Mouse (Mus musculus): ENCODE data around the gene Slc34a2. TPM values are rescaled to one million over a fixed set of nuclear protein-coding genes. Genes with fewer than 3 reads are reported as not detected.
A peak's percentile ranks its signal among the peaks of the same experiment; 100 is the strongest.

Gene Slc34a2
- polyA plus RNA-seq, 1 experiment from 2014 or later, result 0.21 TPM

DNA sequence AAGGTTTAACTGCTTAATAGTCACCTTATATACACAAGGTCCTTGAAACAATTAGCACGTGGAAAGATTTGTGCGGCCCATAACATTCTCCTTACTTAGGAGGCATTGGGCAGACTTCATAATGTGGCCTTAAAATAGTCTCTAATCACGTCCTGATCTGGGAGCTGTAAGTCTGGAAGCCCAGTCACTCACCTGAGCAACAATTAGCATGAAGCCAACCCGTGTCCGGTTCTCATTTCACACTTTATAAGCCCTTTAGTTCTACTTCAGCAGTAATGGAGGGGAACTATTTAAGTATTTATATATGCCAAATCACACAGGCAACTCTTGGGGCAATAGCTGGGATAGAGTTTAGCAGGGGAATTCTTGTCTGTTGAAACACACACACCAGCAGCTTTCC is 21.3 kb upstream of the Slc34a2 start:
- H3K4me2 ChIP-seq (ENCODE audit: low read depth, low read length), result no peak overlapping the region
- no peak overlapping the region for H3K27ac ChIP-seq (ENCODE audit: low read length)
- no peak overlapping the region for H3K9ac ChIP-seq (ENCODE audit: low read depth, low read length)
- no peaks in the 10 kb centered on the region for H3K27me3 ChIP-seq (ENCODE audit: control insufficient read depth, insufficient read depth, low read depth, low read length)
- ATAC-seq (ENCODE audit: low read depth), result no peak
- no peaks in the 10 kb centered on the region for H3K4me1 ChIP-seq (ENCODE audit: control insufficient read depth, low read depth, low read length)
- H3K36me3 ChIP-seq (ENCODE audit: control insufficient read depth, insufficient read depth), result no peaks in the 10 kb centered on the region
- H3K4me3 ChIP-seq (ENCODE audit: low read depth, low read length), result no peak overlapping the region
- no peaks in the 10 kb centered on the region for H3K9me3 ChIP-seq (replicated peaks; ENCODE audit: control insufficient read depth, low read length)
- 67% methylated on average over 5 of the region's 5 CpGs for WGBS (ENCODE audit: insufficient replicate concordance)

DNA sequence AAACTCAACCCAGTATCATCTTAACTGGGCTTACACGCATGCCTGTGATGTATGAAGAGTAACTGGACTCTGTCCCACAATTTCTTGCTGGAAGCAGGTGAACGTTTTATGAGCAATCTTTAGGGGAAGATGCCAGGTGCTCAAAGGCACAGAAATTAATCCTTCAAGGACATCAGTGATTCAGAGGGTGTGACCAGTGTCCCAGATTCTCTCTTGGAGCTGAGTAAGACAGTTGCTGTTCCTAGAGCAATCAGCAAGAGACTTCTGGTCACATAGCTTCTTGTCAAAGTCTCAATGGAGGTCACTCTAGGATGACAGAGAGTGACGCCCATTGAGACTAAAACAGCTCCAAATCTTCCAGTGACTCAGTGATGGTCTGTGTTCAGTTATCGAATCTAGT is 19.6 kb upstream of the Slc34a2 start:
- Histone ChIP-seq H3K27me3 (ENCODE audit: control insufficient read depth, insufficient read depth, low read depth, low read length) (no peaks in the 10 kb centered on the region), H3K4me2 (ENCODE audit: low read depth, low read length) (no peak overlapping the region), H3K36me3 (ENCODE audit: control insufficient read depth, insufficient read depth) (no peaks in the 10 kb centered on the region), H3K4me1 (ENCODE audit: control insufficient read depth, low read depth, low read length) (no peaks in the 10 kb centered on the region), H3K4me3 (ENCODE audit: low read depth, low read length) (no peak overlapping the region), H3K9me3 (replicated peaks; ENCODE audit: control insufficient read depth, low read length) (no peaks in the 10 kb centered on the region), H3K27ac (ENCODE audit: low read length) (no peak overlapping the region), H3K9ac (ENCODE audit: low read depth, low read length) (no peak overlapping the region)
- ATAC-seq (ENCODE audit: low read depth), result no peak
- 50% methylated on average over 4 of the region's 4 CpGs for WGBS (ENCODE audit: insufficient replicate concordance)

DNA sequence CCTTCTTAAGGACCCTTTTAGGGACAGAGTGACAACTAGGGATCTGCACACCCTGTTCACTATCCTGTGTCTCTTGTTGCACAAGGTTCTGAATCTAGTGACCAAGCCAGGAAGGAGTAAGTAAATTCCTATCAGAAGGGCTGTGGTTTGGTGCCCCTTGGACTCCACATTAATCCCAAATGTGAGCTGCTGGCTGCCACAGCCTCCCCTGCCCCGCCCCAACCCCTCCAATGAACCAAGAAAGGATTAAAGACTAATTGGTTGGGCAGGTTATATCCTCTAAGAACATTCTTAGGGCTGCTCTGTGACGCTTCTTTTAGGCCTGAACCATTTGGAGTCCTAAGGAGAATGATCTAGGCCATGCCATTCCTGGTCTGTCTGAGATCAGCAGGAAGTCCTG is 14.4 kb upstream of the Slc34a2 start:
- 47% methylated on average over 2 of the region's 2 CpGs for WGBS (ENCODE audit: insufficient replicate concordance)
- H3K27ac ChIP-seq (ENCODE audit: low read length), result no peak overlapping the region
- no peaks in the 10 kb centered on the region for H3K27me3 ChIP-seq (ENCODE audit: control insufficient read depth, insufficient read depth, low read depth, low read length)

GRCm38 (mm10) chr5:53023901-53024300 is 14.0 kb upstream of the Slc34a2 start:
- no peak for ATAC-seq (ENCODE audit: low read depth)
- WGBS (ENCODE audit: insufficient replicate concordance), result 67% methylated on average over 5 of the region's 5 CpGs
- H3K4me3 ChIP-seq (ENCODE audit: low read depth, low read length), result no peak overlapping the region
- H3K27ac ChIP-seq (ENCODE audit: low read length), result no peak overlapping the region
- H3K4me2 ChIP-seq (ENCODE audit: low read depth, low read length), result no peak overlapping the region
- no peak overlapping the region for H3K9ac ChIP-seq (ENCODE audit: low read depth, low read length)
- no peaks in the 10 kb centered on the region for H3K27me3 ChIP-seq (ENCODE audit: control insufficient read depth, insufficient read depth, low read depth, low read length)
- H3K36me3 ChIP-seq (ENCODE audit: control insufficient read depth, insufficient read depth), result no peaks in the 10 kb centered on the region
- H3K4me1 ChIP-seq (ENCODE audit: control insufficient read depth, low read depth, low read length), result no peaks in the 10 kb centered on the region
- H3K9me3 ChIP-seq (replicated peaks; ENCODE audit: control insufficient read depth, low read length), result no peaks in the 10 kb centered on the region

More for the DNA sequence above, 14.4 kb upstream of the Slc34a2 start:
- Histone ChIP-seq H3K4me1 (ENCODE audit: control insufficient read depth, low read depth, low read length) (no peaks in the 10 kb centered on the region), H3K4me2 (ENCODE audit: low read depth, low read length) (no peak overlapping the region), H3K4me3 (ENCODE audit: low read depth, low read length) (no peak overlapping the region), H3K9ac (ENCODE audit: low read depth, low read length) (no peak overlapping the region), H3K9me3 (replicated peaks; ENCODE audit: control insufficient read depth, low read length) (no peaks in the 10 kb centered on the region), H3K36me3 (ENCODE audit: control insufficient read depth, insufficient read depth) (no peaks in the 10 kb centered on the region)
- ATAC-seq (ENCODE audit: low read depth), result no peak

DNA sequence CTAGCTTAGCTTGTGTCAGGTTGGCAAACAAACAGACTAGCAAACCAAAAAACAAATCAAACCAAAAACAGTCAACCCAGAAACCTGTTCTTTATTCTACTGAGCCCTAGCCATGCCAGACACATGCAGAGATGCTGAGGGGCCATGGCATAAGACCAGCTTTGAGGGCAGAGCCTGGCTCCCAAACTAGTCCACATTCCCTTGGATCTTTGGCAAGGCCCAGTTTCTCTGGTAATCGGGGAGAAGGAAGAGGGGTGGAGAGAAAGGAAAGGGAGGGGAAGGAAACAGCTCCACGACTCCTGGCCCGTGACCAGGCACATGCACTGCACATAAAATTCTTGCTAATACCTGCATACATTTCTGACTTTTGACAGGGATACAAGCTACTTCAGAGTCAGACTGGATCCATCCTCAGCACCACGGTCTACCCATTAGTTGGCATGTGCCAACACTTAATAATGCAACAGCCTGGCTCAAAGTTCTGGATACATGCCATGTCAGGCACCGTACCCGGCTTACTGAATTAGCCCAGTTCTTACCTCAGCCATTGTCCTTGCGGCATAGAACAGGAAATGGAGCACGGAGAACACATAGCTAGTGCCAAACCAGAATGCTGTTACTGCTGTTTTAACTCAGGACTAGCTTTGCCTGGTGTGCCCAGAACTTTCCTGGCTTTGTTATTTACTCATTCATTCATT is 12.5 kb upstream of the Slc34a2 start:
- no peaks in the 10 kb centered on the region for H3K36me3 ChIP-seq (ENCODE audit: control insufficient read depth, insufficient read depth)
- no peaks in the 10 kb centered on the region for H3K4me1 ChIP-seq (ENCODE audit: control insufficient read depth, low read depth, low read length)
- whole genome bisulfite sequencing (ENCODE audit: insufficient replicate concordance), result 64% methylated on average over 8 of the region's 8 CpGs
- H3K4me2 ChIP-seq (ENCODE audit: low read depth, low read length), result no peak overlapping the region
- H3K9me3 ChIP-seq (replicated peaks; ENCODE audit: control insufficient read depth, low read length), result no peaks in the 10 kb centered on the region
- no peaks in the 10 kb centered on the region for H3K27me3 ChIP-seq (ENCODE audit: control insufficient read depth, insufficient read depth, low read depth, low read length)
- no peak overlapping the region for H3K4me3 ChIP-seq (ENCODE audit: low read depth, low read length)
- ATAC-seq (ENCODE audit: low read depth), result no peak
- H3K9ac ChIP-seq (ENCODE audit: low read depth, low read length), result no peak overlapping the region
- no peak overlapping the region for H3K27ac ChIP-seq (ENCODE audit: low read length)

DNA sequence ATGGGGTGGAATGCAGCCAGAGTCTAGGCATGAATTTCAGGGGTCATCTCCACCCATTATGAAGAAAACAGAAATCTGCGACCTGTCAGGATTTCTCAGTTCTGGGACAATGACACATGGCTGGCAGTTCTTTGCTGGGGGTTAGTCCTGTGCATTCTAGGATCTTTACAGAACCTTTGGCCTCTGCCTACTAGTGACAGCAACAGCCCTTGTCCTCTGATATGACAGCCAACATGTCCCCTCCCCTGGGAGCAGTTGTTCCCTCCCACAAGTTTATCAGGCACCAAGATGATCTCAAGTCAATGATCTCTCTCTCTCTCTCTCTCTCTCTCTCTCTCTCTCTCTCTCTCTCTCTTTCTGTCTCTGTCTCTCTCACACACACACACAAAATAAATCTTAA is 6.5 kb upstream of the Slc34a2 start:
- no peak overlapping the region for H3K27ac ChIP-seq (ENCODE audit: low read length)
- H3K4me2 ChIP-seq (ENCODE audit: low read depth, low read length), result no peak overlapping the region
- H3K36me3 ChIP-seq (ENCODE audit: control insufficient read depth, insufficient read depth), result no peaks in the 10 kb centered on the region
- H3K4me1 ChIP-seq (ENCODE audit: control insufficient read depth, low read depth, low read length), result no peaks in the 10 kb centered on the region
- no peaks in the 10 kb centered on the region for H3K27me3 ChIP-seq (ENCODE audit: control insufficient read depth, insufficient read depth, low read depth, low read length)
- WGBS (ENCODE audit: insufficient replicate concordance), result 52% methylated on average over 1 of the region's 1 CpGs
- no peak overlapping the region for H3K9ac ChIP-seq (ENCODE audit: low read depth, low read length)
- no peak overlapping the region for H3K4me3 ChIP-seq (ENCODE audit: low read depth, low read length)
- peak; percentile 83 for ATAC-seq (ENCODE audit: low read depth)
- no peaks in the 10 kb centered on the region for H3K9me3 ChIP-seq (replicated peaks; ENCODE audit: control insufficient read depth, low read length)

DNA sequence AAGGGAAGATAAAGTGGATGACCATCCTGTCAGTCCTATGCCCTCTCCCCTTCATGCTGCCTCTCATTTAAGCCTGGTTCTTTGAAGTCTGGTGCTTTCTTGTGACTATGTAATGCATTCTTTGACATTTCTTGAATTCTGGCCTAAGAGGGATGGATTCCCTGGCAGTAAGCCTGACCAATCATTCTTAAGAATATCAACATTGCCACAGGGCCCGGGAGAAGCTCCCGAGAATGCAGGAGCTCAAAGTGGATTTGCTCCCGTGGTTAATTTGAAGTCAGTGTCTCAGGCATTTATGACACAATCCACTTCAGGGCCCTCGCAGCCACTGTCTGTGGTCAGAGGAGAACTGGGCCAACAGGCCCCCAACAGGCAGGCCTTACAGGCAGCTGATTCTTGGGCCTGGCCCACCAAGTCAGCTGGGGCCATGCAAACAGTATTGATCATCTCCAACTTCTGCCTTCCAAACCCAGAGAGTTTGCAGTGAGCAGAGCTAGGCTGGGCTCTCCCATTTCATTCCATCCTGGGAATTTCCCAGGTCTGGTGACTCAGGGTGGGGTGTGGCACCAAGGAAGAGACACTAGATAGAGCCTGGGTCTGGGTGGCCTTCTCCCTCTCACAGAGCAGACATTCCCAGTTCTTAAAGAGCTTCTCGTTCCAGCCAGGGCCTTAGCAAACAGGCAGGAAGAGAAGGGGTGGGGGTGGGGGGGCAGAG is 4.3 kb downstream of the Slc34a2 start:
- Histone ChIP-seq H3K9ac (ENCODE audit: low read depth, low read length) (no peak overlapping the region), H3K36me3 (ENCODE audit: control insufficient read depth, insufficient read depth) (no peaks in the 10 kb centered on the region), H3K4me3 (ENCODE audit: low read depth, low read length) (no peak overlapping the region), H3K4me2 (ENCODE audit: low read depth, low read length) (no peak overlapping the region), H3K9me3 (replicated peaks; ENCODE audit: control insufficient read depth, low read length) (no peaks in the 10 kb centered on the region), H3K27me3 (ENCODE audit: control insufficient read depth, insufficient read depth, low read depth, low read length) (no peaks in the 10 kb centered on the region), H3K4me1 (ENCODE audit: control insufficient read depth, low read depth, low read length) (peaks cover 3% of the 10 kb centered on the region; the same call in 1 of the 2 replicates), H3K27ac (ENCODE audit: low read length) (no peak overlapping the region)
- 45% methylated on average over 5 of the region's 5 CpGs for WGBS (ENCODE audit: insufficient replicate concordance)
- no peak for ATAC-seq (ENCODE audit: low read depth)

GRCm38 (mm10) chr5:53042771-53043371 is 5.0 kb downstream of the Slc34a2 start:
- 57% methylated on average over 8 of the region's 8 CpGs for WGBS (ENCODE audit: insufficient replicate concordance)
- no peak overlapping the region for H3K27ac ChIP-seq (ENCODE audit: low read length)
- H3K4me3 ChIP-seq (ENCODE audit: low read depth, low read length), result no peak overlapping the region
- H3K4me1 ChIP-seq (ENCODE audit: control insufficient read depth, low read depth, low read length), result peaks cover 3% of the 10 kb centered on the region; the same call in 1 of the 2 replicates
- H3K27me3 ChIP-seq (ENCODE audit: control insufficient read depth, insufficient read depth, low read depth, low read length), result no peaks in the 10 kb centered on the region
- no peak overlapping the region for H3K4me2 ChIP-seq (ENCODE audit: low read depth, low read length)
- H3K36me3 ChIP-seq (ENCODE audit: control insufficient read depth, insufficient read depth), result no peaks in the 10 kb centered on the region
- H3K9ac ChIP-seq (ENCODE audit: low read depth, low read length), result no peak overlapping the region
- no peak for ATAC-seq (ENCODE audit: low read depth)
- H3K9me3 ChIP-seq (replicated peaks; ENCODE audit: control insufficient read depth, low read length), result no peaks in the 10 kb centered on the region

GRCm38 (mm10) chr5:53043716-53044115 is 5.8 kb downstream of the Slc34a2 start:
- no peaks in the 10 kb centered on the region for H3K9me3 ChIP-seq (replicated peaks; ENCODE audit: control insufficient read depth, low read length)
- no peak overlapping the region for H3K4me2 ChIP-seq (ENCODE audit: low read depth, low read length)
- H3K4me1 ChIP-seq (ENCODE audit: control insufficient read depth, low read depth, low read length), result peaks cover 3% of the 10 kb centered on the region; the same call in 1 of the 2 replicates
- H3K9ac ChIP-seq (ENCODE audit: low read depth, low read length), result no peak overlapping the region
- ATAC-seq (ENCODE audit: low read depth), result no peak
- peaks cover 3% of the 10 kb centered on the region for H3K27me3 ChIP-seq (ENCODE audit: control insufficient read depth, insufficient read depth, low read depth, low read length)
- no peak overlapping the region for H3K4me3 ChIP-seq (ENCODE audit: low read depth, low read length)
- H3K27ac ChIP-seq (ENCODE audit: low read length), result no peak overlapping the region
- WGBS (ENCODE audit: insufficient replicate concordance), result 20% methylated on average over 1 of the region's 1 CpGs
- no peaks in the 10 kb centered on the region for H3K36me3 ChIP-seq (ENCODE audit: control insufficient read depth, insufficient read depth)
